Mouse (Mus musculus): ENCODE data around the gene Fam214a. TPM values are rescaled to one million over a fixed set of nuclear protein-coding genes. Genes with fewer than 3 reads are reported as not detected.

The Fam214a gene
- 29.0 and 36.5 TPM in 2 replicates for total RNA-seq (2017)

DNA sequence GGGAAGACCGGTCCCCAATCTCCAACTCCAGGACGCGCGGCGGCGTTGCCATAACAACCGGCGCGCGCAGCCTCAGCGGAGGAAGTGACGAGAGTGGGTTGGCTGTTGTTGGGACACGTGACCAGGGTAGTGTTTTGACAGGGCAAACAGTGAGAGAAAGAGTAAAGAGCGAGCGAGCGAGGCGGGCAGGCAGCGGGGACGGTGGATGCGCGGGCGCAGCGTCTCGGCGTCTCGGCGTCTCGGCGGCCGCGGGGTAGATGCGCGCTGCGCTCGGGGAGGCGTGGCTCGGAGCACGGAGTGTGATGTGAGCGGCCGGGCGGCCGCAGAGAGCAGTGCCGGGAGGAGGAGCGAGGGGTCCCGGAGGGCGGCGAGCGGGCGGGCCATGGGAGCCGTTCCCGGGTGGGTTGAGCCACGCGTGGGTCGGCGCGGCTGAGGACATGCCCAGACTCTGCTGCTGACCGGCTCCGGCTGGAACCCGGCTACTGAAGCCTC, at the start of gene Fam214a:
Fam214a (plus strand) TSS at position 129 of the 492 bp plus-strand sequence.
- ATAC-seq (replicated peaks in 1 of 2; ENCODE audit: insufficient read depth in 1 of 2, low FRiP score in 2 of 2, low TSS enrichment in 1 of 2, low read depth in 1 of 2, poor library complexity in 2 of 2, severe bottlenecking in 2 of 2) = peak; percentile 88 to 95

GRCm38 (mm10) chr9:74904866-74905508, 47.7 kb upstream of the Fam214a start:
- peak; percentile 54 to 80; a peak in 3 of 4 replicates for ATAC-seq (replicated peaks in 1 of 2; ENCODE audit: insufficient read depth in 1 of 2, low FRiP score in 2 of 2, low TSS enrichment in 1 of 2, low read depth in 1 of 2, poor library complexity in 2 of 2, severe bottlenecking in 2 of 2)

DNA sequence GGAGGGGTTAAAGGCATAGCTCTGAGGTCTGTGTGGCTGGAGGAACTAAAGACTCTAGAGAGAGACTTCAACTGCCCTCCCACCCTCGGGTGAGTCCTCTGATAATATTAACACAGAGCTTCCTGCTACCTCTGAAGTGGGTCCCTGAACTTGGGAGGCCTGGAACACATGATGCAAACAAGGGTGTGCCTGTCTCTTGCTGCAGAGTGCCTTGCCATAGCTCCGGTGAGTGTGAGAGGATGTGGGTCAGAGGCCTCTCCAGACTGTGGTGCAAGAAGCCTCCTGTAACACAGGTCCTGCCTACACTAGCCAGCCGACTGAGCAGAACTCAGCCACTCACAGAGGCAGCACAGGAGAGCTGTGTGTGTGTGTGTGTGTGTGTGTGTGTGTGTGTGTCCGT, 45.7 kb upstream of the Fam214a start:
- peak in 1 of 2 experiments; percentile 50; a peak in 1 of 4 replicates for ATAC-seq (replicated peaks in 1 of 2; ENCODE audit: insufficient read depth in 1 of 2, low FRiP score in 2 of 2, low TSS enrichment in 1 of 2, low read depth in 1 of 2, poor library complexity in 2 of 2, severe bottlenecking in 2 of 2)

DNA sequence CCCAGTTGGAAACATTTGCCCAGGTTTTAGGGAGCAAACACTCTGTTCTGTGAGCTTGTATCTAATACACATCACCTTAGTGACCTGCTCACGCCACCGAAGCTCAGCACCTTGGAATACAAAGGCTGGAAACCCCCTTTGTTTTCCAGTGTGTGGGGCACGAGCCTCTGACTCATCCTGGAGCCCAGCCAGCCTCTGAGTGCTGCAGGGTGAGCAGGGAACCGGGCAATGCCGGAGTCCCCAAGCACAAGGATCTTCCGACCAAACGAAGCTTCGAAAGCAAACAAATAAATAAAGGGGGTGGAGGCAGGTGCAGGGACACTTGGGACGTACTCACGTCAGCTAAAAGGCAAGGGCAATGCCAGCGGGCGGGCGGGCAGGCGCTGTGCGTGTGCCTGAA, 43.4 kb upstream of the Fam214a start:
- ATAC-seq (replicated peaks in 1 of 2; ENCODE audit: insufficient read depth in 1 of 2, low FRiP score in 2 of 2, low TSS enrichment in 1 of 2, low read depth in 1 of 2, poor library complexity in 2 of 2, severe bottlenecking in 2 of 2) = no peak

- no peak for ATAC-seq (replicated peaks in 1 of 2; ENCODE audit: insufficient read depth in 1 of 2, low FRiP score in 2 of 2, low TSS enrichment in 1 of 2, low read depth in 1 of 2, poor library complexity in 2 of 2, severe bottlenecking in 2 of 2)
Measured at GRCm38 (mm10) chr9:74910226-74910759, 42.4 kb upstream of the Fam214a start.

DNA sequence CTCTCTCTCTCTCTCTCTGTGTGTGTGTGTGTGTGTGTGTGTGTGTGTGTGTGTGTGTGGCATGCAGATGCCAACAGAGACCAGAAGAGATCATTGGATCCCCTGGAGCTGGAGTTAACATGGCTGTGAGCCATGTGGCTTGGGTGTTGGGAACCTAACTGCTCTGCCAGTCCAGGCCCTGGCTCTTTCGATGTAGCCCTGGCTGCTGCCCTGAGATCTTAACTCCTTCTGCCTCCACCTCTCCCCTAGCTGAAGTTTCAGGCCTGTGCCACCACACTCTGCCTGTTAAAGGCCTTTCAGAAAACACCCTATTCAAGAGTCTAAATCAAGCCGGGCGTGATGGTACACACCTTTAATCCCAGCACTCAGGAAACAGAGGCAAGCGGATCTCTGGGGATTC, 41.3 kb upstream of the Fam214a start:
- no peak for ATAC-seq (replicated peaks in 1 of 2; ENCODE audit: insufficient read depth in 1 of 2, low FRiP score in 2 of 2, low TSS enrichment in 1 of 2, low read depth in 1 of 2, poor library complexity in 2 of 2, severe bottlenecking in 2 of 2)

DNA sequence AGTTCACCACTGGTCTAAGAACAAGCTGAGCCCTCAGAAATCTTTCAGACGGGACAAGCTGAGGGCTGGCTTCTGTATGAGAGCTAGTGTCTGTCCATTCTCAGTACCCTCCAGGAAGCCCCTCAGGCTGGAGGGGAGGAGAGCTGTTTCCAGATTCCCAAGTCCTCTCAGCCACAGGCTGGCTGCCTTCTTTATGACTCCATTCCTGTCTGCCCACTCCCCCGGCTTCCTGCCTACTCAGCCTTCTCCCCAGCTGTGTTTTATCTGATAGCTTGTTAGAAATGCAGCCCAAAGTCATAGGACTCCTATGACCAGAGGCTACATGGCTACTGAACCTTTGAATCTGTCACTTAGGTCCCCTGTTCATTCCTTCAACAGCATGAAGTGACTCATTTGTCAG, 40.8 kb upstream of the Fam214a start:
- no peak for ATAC-seq (replicated peaks in 1 of 2; ENCODE audit: insufficient read depth in 1 of 2, low FRiP score in 2 of 2, low TSS enrichment in 1 of 2, low read depth in 1 of 2, poor library complexity in 2 of 2, severe bottlenecking in 2 of 2)

DNA sequence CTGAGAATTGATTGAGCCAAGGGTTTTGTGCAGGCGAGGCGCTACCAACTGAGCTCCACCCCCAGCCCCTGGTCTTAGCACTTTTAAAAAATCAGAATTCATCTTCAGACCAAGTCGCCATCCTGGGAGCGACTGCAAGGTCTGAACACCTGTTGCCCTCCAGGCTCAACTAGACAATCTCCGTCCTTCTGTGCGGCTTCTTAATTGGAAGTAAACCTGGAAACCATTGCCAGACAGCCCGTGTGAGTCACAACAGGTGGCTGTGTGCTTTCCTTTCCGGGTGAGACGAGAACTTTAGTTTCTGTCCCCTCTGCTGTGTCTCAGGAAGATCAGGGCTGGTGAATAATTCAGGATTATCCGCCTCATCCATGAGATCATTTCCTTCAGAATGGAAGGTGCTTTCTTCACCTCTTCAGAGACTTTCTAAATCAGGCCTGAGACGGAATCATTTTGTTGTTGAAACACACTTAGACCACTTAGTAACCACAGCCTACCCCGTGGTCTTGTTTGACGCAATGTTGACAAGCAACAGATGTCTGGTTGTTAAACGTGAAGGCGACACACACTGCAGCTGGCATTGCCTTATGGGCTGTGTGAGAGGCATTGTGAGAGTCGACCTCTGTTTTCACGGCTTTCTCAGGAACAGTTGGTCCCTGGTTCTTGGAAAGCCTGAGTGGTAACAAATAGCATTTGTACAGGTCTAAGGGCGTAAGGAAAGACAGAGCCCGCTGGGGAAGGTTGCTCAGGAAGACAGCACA, 39.9 kb upstream of the Fam214a start:
- no peak for ATAC-seq (replicated peaks in 1 of 2; ENCODE audit: insufficient read depth in 1 of 2, low FRiP score in 2 of 2, low TSS enrichment in 1 of 2, low read depth in 1 of 2, poor library complexity in 2 of 2, severe bottlenecking in 2 of 2)

DNA sequence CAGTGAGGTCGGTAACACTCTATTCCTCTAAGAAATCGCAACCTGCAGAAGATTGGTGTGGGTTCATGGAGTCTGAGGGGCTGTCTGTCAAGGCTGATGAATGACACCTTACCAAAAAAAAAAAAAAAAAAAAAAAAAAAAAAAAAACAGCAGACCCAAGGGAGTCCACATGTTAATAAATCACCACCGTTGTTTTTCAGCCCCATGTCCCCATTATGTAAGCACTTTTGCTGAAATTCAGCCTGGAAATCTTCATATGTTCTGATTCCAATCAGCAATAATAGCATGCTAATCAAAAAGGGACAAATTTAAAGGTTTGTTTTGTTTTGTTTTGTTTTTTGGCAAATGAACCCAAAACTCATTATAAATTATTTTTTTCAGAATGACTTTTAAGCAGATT, 37.1 kb upstream of the Fam214a start:
- no peak for ATAC-seq (replicated peaks in 1 of 2; ENCODE audit: insufficient read depth in 1 of 2, low FRiP score in 2 of 2, low TSS enrichment in 1 of 2, low read depth in 1 of 2, poor library complexity in 2 of 2, severe bottlenecking in 2 of 2)

GRCm38 (mm10) chr9:74920450-74920849, 32.2 kb upstream of the Fam214a start:
- no peak for ATAC-seq (replicated peaks in 1 of 2; ENCODE audit: insufficient read depth in 1 of 2, low FRiP score in 2 of 2, low TSS enrichment in 1 of 2, low read depth in 1 of 2, poor library complexity in 2 of 2, severe bottlenecking in 2 of 2)

DNA sequence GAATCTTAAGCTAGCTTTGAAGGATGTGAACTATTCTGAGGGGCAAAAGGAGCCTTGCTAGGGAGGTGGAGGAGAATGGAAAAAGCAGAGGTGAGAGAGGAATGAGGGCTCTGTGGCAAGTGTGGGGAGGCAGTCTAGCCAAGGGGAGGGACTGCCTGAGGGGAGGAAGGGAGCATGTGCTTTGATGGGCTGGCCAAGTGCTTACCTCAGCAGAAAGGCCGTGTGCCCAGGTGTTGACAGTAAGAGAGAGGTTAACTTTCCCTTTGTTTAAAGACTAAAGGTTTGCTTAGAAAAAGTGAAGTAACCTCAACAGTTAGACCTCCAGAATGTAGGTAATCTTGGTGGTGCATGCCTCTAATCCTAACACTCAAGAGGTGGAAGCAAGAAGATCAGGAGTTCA, 31.3 kb upstream of the Fam214a start:
- no peak for ATAC-seq (replicated peaks in 1 of 2; ENCODE audit: insufficient read depth in 1 of 2, low FRiP score in 2 of 2, low TSS enrichment in 1 of 2, low read depth in 1 of 2, poor library complexity in 2 of 2, severe bottlenecking in 2 of 2)

DNA sequence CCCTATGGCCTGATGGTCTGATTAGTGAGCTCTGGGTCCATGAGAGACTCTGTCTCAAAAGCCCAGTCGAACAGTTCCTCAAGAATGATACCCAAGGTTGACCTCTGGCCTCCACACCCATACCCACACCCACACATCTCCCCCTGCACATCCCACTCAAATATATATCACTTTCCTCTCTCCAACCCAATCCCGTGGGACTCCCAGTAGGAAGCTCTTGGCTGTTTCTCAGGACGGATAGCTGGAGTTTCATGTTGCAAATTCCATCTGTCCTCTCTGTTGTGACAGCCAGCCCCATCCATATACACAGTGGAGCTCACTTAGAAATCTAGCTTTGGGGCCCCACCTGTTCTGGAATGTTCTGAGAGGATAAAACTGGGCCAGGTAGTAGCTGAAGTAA, 29.8 kb upstream of the Fam214a start:
- no peak for ATAC-seq (replicated peaks in 1 of 2; ENCODE audit: insufficient read depth in 1 of 2, low FRiP score in 2 of 2, low TSS enrichment in 1 of 2, low read depth in 1 of 2, poor library complexity in 2 of 2, severe bottlenecking in 2 of 2)

DNA sequence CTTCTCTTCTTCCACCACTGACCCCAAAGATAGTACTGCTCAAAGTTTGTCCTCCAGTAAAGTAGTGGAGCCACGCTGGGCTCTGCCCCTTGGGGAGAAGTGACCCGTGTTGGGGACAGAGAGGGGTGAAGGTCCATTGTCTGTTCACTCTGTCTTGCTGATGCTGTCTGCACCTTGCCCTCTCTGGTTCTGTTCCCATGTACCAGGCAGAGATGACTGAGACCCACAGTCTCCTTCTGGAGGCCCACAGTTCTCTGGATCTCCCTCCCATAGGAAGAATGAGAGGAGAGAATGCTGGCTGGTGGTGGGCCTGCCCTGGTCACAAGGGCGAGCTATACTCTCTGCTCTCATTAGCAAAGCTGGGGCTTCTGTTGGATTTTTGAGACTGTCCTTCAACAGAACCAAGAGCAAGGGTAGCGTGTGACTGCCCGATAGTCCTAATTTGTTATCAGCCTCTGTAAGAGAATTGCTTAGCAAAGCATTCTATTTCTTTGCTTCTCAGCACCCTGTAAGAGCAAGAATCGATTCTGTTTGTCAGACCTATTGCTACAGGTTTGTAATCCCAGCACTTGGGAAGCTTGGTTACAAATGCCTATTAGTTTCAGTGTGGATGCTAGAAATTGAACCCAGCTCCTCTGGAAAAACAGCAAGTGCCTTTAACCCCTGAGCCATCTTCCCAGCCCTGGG, 29.2 kb upstream of the Fam214a start:
- ATAC-seq (replicated peaks in 1 of 2; ENCODE audit: insufficient read depth in 1 of 2, low FRiP score in 2 of 2, low TSS enrichment in 1 of 2, low read depth in 1 of 2, poor library complexity in 2 of 2, severe bottlenecking in 2 of 2) = no peak

DNA sequence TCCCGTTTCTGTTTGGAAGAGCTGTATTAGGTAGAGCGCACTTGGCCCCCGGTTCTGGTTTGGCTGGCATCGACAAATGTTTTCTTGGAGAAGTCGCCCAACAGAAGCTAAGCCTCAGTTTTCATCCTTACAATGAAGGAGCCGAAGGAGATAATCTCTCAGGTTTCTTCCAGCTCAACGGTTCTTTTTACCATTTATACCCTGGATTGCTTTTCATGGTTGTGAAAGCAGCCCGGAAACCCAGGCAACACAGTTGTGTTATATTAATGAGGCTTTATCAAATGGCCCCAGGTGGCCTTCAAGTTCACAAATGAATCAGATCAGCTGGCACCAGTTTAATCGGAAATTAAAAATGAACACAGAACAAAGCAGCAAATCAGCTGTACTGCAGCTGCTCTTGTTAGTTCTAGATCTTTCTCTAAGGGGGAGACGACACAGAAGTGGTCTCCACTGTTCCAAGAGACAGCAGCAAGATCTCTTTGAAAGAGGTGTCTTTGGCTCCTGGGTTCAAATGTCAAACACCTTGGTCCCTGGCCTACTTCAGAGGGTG, 27.4 kb upstream of the Fam214a start:
- ATAC-seq (replicated peaks in 1 of 2; ENCODE audit: insufficient read depth in 1 of 2, low FRiP score in 2 of 2, low TSS enrichment in 1 of 2, low read depth in 1 of 2, poor library complexity in 2 of 2, severe bottlenecking in 2 of 2) = no peak

GRCm38 (mm10) chr9:74929981-74930423, 22.7 kb upstream of the Fam214a start:
- no peak for ATAC-seq (replicated peaks in 1 of 2; ENCODE audit: insufficient read depth in 1 of 2, low FRiP score in 2 of 2, low TSS enrichment in 1 of 2, low read depth in 1 of 2, poor library complexity in 2 of 2, severe bottlenecking in 2 of 2)

- no peak for ATAC-seq (replicated peaks in 1 of 2; ENCODE audit: insufficient read depth in 1 of 2, low FRiP score in 2 of 2, low TSS enrichment in 1 of 2, low read depth in 1 of 2, poor library complexity in 2 of 2, severe bottlenecking in 2 of 2)
Measured at GRCm38 (mm10) chr9:74930653-74931052, 22.0 kb upstream of the Fam214a start.

DNA sequence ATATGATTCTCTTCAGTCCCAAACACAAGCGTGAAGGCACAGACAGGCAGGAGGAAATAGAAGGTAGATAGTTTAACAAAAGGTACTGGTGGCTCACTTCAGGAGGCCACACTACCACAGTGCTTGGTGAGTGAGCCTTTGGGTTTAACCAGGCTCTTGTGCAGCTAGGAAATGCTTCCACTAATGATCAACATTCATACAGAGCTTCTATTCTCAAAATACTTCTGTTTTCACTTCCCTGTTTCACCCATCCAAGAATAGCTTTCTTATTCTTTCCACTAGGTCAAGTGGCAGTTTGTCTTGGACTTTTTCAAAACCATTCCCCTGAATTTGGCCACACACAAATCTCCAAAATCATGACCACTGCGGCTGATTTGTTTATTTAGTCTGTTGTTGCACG, 17.4 kb upstream of the Fam214a start:
- 0 out of 4 replicates have a peak, but pooled peaks of 1 of the 2 experiments have one; percentile 4 for ATAC-seq (replicated peaks in 1 of 2; ENCODE audit: insufficient read depth in 1 of 2, low FRiP score in 2 of 2, low TSS enrichment in 1 of 2, low read depth in 1 of 2, poor library complexity in 2 of 2, severe bottlenecking in 2 of 2)

Data from hematopoietic stem cell, adult 5-6 weeks (primary cell).